Mouse (Mus musculus) neural tube, embryonic 12.5 days (tissue): ENCODE measurements around the gene Frem1. TPM values are rescaled to one million over a fixed set of nuclear protein-coding genes. Genes with fewer than 3 reads are reported as not detected.

ENCODE experiments used
- ATAC-seq: fragments of 200-750 bp; cut with Nextera tagmentation; 2 replicates; pipeline ENCODE4 v1.8.0; 2017; ENCODE audit warnings: low read depth, mild to moderate bottlenecking, moderate TSS enrichment, moderate library complexity; ENCODE audit not compliant: low FRiP score
- H3K27ac ChIP-seq: fragments of 300-500 bp; sonication (generic); 2 replicates; pipeline ENCODE4 v1.5.1; 2016
- H3K27me3 ChIP-seq: fragments of 300-500 bp; sonication (generic); replicated peaks from 2 replicates; pipeline ENCODE4 v1.6.1; 2016; ENCODE audit warnings: mild to moderate bottlenecking
- H3K36me3 ChIP-seq: fragments of 300-500 bp; sonication (generic); 2 replicates; pipeline ENCODE4 v1.6.1; 2016; ENCODE audit warnings: mild to moderate bottlenecking
- H3K4me1 ChIP-seq: fragments of 300-500 bp; sonication (generic); 2 replicates; pipeline ENCODE4 v1.6.1; 2016
- H3K4me2 ChIP-seq: fragments of 300-500 bp; sonication (generic); replicated peaks from 2 replicates; pipeline ENCODE4 v1.6.1; 2016; ENCODE audit warnings: mild to moderate bottlenecking
- H3K4me3 ChIP-seq: fragments of 300-500 bp; sonication (generic); 2 replicates; pipeline ENCODE4 v1.5.1; 2016
- H3K9ac ChIP-seq: fragments of 300-500 bp; sonication (generic); 2 replicates; pipeline ENCODE4 v1.6.1; 2016; ENCODE audit warnings: mild to moderate bottlenecking
- H3K9me3 ChIP-seq: fragments of 300-500 bp; sonication (generic); 2 replicates; pipeline ENCODE4 v1.6.1; 2016; ENCODE audit warnings: mild to moderate bottlenecking
- WGBS: fragments of 180-500 bp; shearing (Covaris S2); methylation state at CpG from one replicate; pipeline ENCODE4 v1.1.7; 2016; 5-methylcytosine and 5-hydroxymethylcytosine counted together
- polyA plus RNA-seq: library from polyadenylated mRNA; unstranded; fragments of >200 nt; fragmentation: Nextera tagmentation; extraction: Ambion mirVana; gene quantifications from 2 replicates; pipeline ENCODE4 v1.2.1, GENCODE M21; 2016

Frem1 gene
- 2.5 and 2.7 TPM in 2 replicates for polyA plus RNA-seq

GRCm38 (mm10) chr4:83051634-83052577 is at the start of gene Frem1:
TSS of gene Frem1 (minus strand) at chr4:83052339.
- Histone ChIP-seq H3K4me3 (peak within 1 kb of the TSS; percentile 11), H3K27ac (no peak within 1 kb of the TSS), H3K4me1 (peaks cover 25% of the 10 kb centered on the region), H3K9ac (0 out of 2 replicates have a peak within 1 kb of the TSS, but pooled peaks have one; percentile 14), H3K27me3 (peaks cover 3% of the 10 kb centered on the region; the same call in 1 of the 2 replicates), H3K9me3 (no peaks in the 10 kb centered on the region), H3K4me2 (peak within 1 kb of the TSS; percentile 58), H3K36me3 (no peaks in the 10 kb centered on the region)
- WGBS, result 1% methylated on average over 24 of the region's 24 CpGs
- ATAC-seq, result peak; percentile 69; the same call in 1 of the 2 replicates

GRCm38 (mm10) chr4:83099025-83099424 is 46.9 kb upstream of the Frem1 start:
- no peak for ATAC-seq
- Histone ChIP-seq H3K4me3 (no peak overlapping the region), H3K36me3 (no peaks in the 10 kb centered on the region), H3K9ac (no peak overlapping the region), H3K9me3 (no peaks in the 10 kb centered on the region), H3K27ac (no peak overlapping the region), H3K4me2 (no peak overlapping the region), H3K4me1 (no peaks in the 10 kb centered on the region), H3K27me3 (no peaks in the 10 kb centered on the region)
- 89% methylated on average over 7 of the region's 7 CpGs for WGBS

GRCm38 (mm10) chr4:83093941-83094340 is 41.8 kb upstream of the Frem1 start:
- ATAC-seq, result no peak
- 48% methylated on average over 2 of the region's 2 CpGs for WGBS

GRCm38 (mm10) chr4:83090691-83091448 is 38.7 kb upstream of the Frem1 start:
- ATAC-seq, result no peak

More at GRCm38 (mm10) chr4:83093941-83094340, 41.8 kb upstream of the Frem1 start:
- Histone ChIP-seq H3K4me2 (no peak overlapping the region), H3K4me3 (no peak overlapping the region), H3K9ac (no peak overlapping the region), H3K27ac (no peak overlapping the region), H3K9me3 (no peaks in the 10 kb centered on the region), H3K36me3 (no peaks in the 10 kb centered on the region), H3K27me3 (no peaks in the 10 kb centered on the region), H3K4me1 (no peaks in the 10 kb centered on the region)

GRCm38 (mm10) chr4:83080364-83081174 is 28.4 kb upstream of the Frem1 start:
- Histone ChIP-seq H3K4me2 (no peak overlapping the region), H3K27me3 (no peaks in the 10 kb centered on the region; the same call in 1 of the 2 replicates), H3K9ac (no peak overlapping the region), H3K27ac (no peak overlapping the region), H3K36me3 (no peaks in the 10 kb centered on the region), H3K4me1 (no peaks in the 10 kb centered on the region), H3K4me3 (no peak overlapping the region), H3K9me3 (no peaks in the 10 kb centered on the region)
- 30% methylated on average over 13 of the region's 13 CpGs for WGBS
- peak; percentile 50; the same call in 1 of the 2 replicates for ATAC-seq

More at GRCm38 (mm10) chr4:83090691-83091448, 38.7 kb upstream of the Frem1 start:
- H3K27ac ChIP-seq, result no peak overlapping the region
- no peaks in the 10 kb centered on the region for H3K27me3 ChIP-seq
- no peak overlapping the region for H3K4me3 ChIP-seq
- no peaks in the 10 kb centered on the region for H3K9me3 ChIP-seq
- no peak overlapping the region for H3K9ac ChIP-seq
- WGBS, result 78% methylated on average over 6 of the region's 6 CpGs
- H3K4me2 ChIP-seq, result no peak overlapping the region
- no peaks in the 10 kb centered on the region for H3K36me3 ChIP-seq
- H3K4me1 ChIP-seq, result no peaks in the 10 kb centered on the region

DNA sequence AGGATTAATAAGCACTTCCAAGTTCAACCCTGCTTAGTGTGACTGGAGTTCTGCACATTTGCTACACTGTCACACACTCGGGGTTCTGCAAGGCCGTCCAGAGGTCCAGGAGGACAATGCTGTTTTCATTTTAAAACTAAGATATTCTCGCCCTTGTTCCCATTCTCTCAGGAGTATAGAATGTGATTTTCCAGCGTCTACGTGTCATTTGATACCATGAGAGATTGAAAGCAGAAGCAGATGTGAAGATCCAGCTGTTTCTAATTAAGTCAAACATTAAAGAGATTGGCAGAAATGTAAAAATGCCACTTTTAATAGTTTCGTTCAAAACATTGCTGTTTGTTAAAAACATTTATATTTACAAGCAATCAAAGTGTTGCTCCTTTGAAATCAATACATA is 12.1 kb upstream of the Frem1 start:
- no peak overlapping the region for H3K4me2 ChIP-seq
- WGBS, result 72% methylated on average over 6 of the region's 6 CpGs
- H3K36me3 ChIP-seq, result no peaks in the 10 kb centered on the region
- no peak overlapping the region for H3K9ac ChIP-seq
- no peaks in the 10 kb centered on the region for H3K9me3 ChIP-seq
- H3K4me3 ChIP-seq, result no peak overlapping the region
- no peaks in the 10 kb centered on the region for H3K4me1 ChIP-seq
- no peak overlapping the region for H3K27ac ChIP-seq
- no peaks in the 10 kb centered on the region for H3K27me3 ChIP-seq
- ATAC-seq, result no peak

DNA sequence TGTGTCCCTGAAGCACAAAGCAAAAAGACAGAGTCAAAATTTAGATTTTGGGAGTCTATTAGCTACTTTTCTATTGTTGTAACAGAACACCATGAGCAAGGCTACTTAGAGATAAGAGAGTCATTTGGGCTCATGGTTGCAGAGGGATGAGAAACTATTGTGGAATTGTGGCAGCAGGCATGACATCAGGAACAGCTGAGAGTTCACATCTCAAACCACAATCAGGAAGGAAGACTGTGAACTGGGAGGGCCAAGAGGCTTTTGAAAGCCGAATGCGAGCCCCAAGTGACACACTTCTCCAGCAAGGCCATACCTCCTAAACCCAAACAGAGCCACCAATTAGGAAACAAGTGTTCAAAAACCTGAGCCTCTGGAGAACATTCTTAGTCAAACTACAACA is 9.4 kb upstream of the Frem1 start:
- H3K4me3 ChIP-seq, result no peak overlapping the region
- H3K4me1 ChIP-seq, result no peaks in the 10 kb centered on the region
- no peak for ATAC-seq
- H3K27me3 ChIP-seq, result no peaks in the 10 kb centered on the region
- no peak overlapping the region for H3K9ac ChIP-seq
- no peaks in the 10 kb centered on the region for H3K9me3 ChIP-seq
- 96% methylated on average over 2 of the region's 2 CpGs for WGBS
- no peak overlapping the region for H3K27ac ChIP-seq
- no peak overlapping the region for H3K4me2 ChIP-seq
- H3K36me3 ChIP-seq, result no peaks in the 10 kb centered on the region

DNA sequence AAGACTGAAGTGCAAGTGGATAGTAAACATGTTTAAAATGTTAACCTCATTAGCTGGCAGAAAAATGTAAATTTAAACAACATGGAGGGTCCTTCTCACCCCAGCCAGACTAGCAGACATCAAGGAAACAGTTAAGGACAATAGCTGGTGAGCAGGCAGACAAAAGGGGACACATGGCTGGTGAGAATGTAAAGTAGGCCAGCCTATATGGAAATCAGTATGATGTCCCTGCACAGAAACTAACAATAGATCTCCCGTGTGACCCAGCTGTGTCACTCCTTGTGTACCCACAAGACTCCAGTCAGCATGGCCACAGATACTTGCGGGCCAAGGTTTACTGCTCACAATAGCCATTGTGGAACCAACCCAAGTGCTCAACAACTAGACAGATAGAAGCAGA is 6.5 kb upstream of the Frem1 start:
- Histone ChIP-seq H3K4me1 (no peaks in the 10 kb centered on the region), H3K36me3 (no peaks in the 10 kb centered on the region), H3K9ac (no peak overlapping the region), H3K9me3 (no peaks in the 10 kb centered on the region), H3K4me2 (no peak overlapping the region), H3K27me3 (no peaks in the 10 kb centered on the region), H3K27ac (no peak overlapping the region), H3K4me3 (no peak overlapping the region)
- ATAC-seq, result peak; percentile 50; the same call in 1 of the 2 replicates
- 30% methylated on average over 2 of the region's 2 CpGs for WGBS

DNA sequence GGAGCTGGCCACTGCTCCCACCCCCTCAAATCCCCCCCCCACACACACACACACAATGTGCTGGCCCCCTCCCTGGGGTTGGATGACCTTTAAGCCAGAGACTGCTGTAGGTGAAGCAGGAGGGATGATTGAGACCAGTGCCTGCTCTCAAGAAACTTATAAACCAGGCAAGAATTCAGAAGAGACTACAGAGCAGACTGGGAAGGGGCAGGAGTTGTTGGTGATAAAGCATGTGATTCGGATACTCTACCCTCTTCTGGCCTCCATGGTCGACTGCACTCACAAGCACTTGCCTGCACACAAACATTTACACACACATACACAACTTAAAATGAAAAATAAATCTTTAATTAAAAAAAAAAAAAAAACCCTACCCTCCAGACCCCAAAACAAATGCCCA is 6.0 kb upstream of the Frem1 start:
- H3K27me3 ChIP-seq, result no peaks in the 10 kb centered on the region
- ATAC-seq, result no peak
- WGBS, result 46% methylated on average over 2 of the region's 2 CpGs
- H3K4me3 ChIP-seq, result no peak overlapping the region
- no peaks in the 10 kb centered on the region for H3K4me1 ChIP-seq
- no peaks in the 10 kb centered on the region for H3K9me3 ChIP-seq
- H3K9ac ChIP-seq, result no peak overlapping the region
- H3K36me3 ChIP-seq, result no peaks in the 10 kb centered on the region
- no peak overlapping the region for H3K27ac ChIP-seq
- no peak overlapping the region for H3K4me2 ChIP-seq

DNA sequence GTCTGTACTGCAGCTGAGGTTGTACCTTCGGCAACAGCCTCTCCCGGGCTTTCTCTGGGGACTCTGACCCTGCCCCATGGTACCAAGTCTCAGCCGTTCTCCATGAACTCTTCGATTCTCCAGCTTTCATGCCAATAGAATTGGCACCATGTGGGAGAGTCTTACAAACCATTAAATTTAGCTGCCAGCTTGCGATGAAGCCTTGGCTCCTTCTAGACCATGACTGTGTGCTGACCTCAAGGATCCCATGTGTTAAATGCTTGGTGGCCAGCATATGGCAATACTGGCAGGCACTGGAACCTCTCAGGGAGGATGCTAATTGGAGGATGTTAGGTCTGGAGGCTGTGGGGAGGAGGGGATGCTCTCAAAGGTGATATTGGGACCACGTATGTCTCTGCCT is 4.4 kb upstream of the Frem1 start:
- ATAC-seq, result no peak
- H3K27me3 ChIP-seq, result no peaks in the 10 kb centered on the region
- H3K4me1 ChIP-seq, result peaks cover 10% of the 10 kb centered on the region; the same call in 1 of the 2 replicates
- no peak overlapping the region for H3K27ac ChIP-seq
- no peaks in the 10 kb centered on the region for H3K36me3 ChIP-seq
- no peaks in the 10 kb centered on the region for H3K9me3 ChIP-seq
- no peak overlapping the region for H3K4me3 ChIP-seq
- no peak overlapping the region for H3K4me2 ChIP-seq
- 94% methylated on average over 6 of the region's 6 CpGs for WGBS
- H3K9ac ChIP-seq, result no peak overlapping the region

DNA sequence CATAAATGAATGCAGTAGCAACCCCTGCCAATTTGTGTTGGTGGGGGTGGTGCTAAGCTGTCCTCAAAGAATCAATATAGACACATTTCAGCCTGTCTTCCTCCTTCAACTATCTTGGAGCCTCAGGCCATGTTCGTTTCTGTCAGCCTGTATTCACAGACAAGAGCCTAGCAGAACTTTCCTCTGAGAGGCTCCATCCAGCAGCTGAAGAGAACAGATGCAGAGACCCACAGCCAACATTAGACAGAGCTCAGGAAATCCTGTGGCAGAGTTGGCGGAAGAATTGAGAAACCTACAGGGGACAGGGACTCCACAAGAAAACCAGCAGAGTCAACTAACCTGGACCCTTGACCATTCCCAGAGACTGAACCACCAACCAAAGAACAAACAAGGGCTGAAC is 3.3 kb upstream of the Frem1 start:
- H3K4me1 ChIP-seq, result peaks cover 16% of the 10 kb centered on the region
- ATAC-seq, result no peak

More for the DNA sequence above, 3.3 kb upstream of the Frem1 start:
- Histone ChIP-seq H3K9me3 (no peaks in the 10 kb centered on the region), H3K27me3 (no peaks in the 10 kb centered on the region), H3K9ac (no peak overlapping the region), H3K36me3 (no peaks in the 10 kb centered on the region), H3K27ac (no peak overlapping the region), H3K4me2 (no peak overlapping the region), H3K4me3 (no peak overlapping the region)
- 79% methylated on average over 2 of the region's 2 CpGs for WGBS
